Mouse (Mus musculus) C2C12 (cell line): Measurements from ENCODE around the gene Rsc1a1.

ENCODE experiments used
- CTCF ChIP-seq: IDR thresholded peaks from one replicate; pipeline ENCODE4 v1.5.1; 2011; ENCODE audit not compliant: control insufficient read depth, insufficient read depth, insufficient read length
- MAX ChIP-seq: IDR thresholded peaks from one replicate; pipeline ENCODE4 v1.6.1; 2011; ENCODE audit warnings: mild to moderate bottlenecking, control low read depth
- MYOD1 ChIP-seq: IDR thresholded peaks from one replicate; pipeline ENCODE4 v1.6.1; 2011; ENCODE audit warnings: low read depth; ENCODE audit not compliant: control insufficient read depth, insufficient read length
- MYOG ChIP-seq: IDR thresholded peaks from one replicate; pipeline ENCODE4 v1.6.1; 2011; ENCODE audit not compliant: control insufficient read depth, insufficient read length; ENCODE audit errors: extremely low read depth
- USF1 ChIP-seq: IDR thresholded peaks from one replicate; pipeline ENCODE4 v1.6.1; 2011; ENCODE audit warnings: low read depth, mild to moderate bottlenecking, control low read depth, moderate library complexity

- TF ChIP-seq CTCF (no peak), USF1 (no peak), MAX (no peak), MYOD1 (no peak), MYOG (no peak)
These were observed 33.9 kb upstream of the Rsc1a1 start for GRCm38 (mm10) chr4:141719304-141719703.
